Mouse (Mus musculus) embryo, embryonic 11.5 days (tissue): ENCODE results near the gene Rps25.
"Not testable (repeated sequence)": the region's sequence is repeated elsewhere in the genome, so short reads cannot be mapped to it uniquely, and the experiment has no call there.

Experiments used
- DNase-seq: peaks from one replicate; pipeline ENCODE4 v3.0.0-alpha.2; 2012; ENCODE audit warnings: low read depth, low spot score

Gene Rps25

GRCm38 (mm10) chr9:44406906-44407751 is at the start of gene Rps25, which contains the start of gene Trappc4:
TSS of gene Rps25 (plus strand) at chr9:44407139.
TSS of gene Trappc4 (minus strand) at chr9:44407600.
- DNase-seq = peak; percentile 91

- DNase-seq = no peak
Observed at GRCm38 (mm10) chr9:44357207-44357606, 49.7 kb upstream of the Rps25 start.

GRCm38 (mm10) chr9:44361190-44361917 is 45.6 kb upstream of the Rps25 start, which contains the start of gene Vps11:
TSS of gene Vps11 (minus strand) at chr9:44361670.
- peak; percentile 95 for DNase-seq

GRCm38 (mm10) chr9:44361931-44362330 is 45.0 kb upstream of the Rps25 start:
- DNase-seq = not testable (repeated sequence)

- no peak for DNase-seq
Observed at GRCm38 (mm10) chr9:44364480-44364879, 42.5 kb upstream of the Rps25 start.

- no peak for DNase-seq
Observed at GRCm38 (mm10) chr9:44373386-44373785, 33.6 kb upstream of the Rps25 start.

GRCm38 (mm10) chr9:44376141-44376540 is 30.8 kb upstream of the Rps25 start:
- DNase-seq = no peak

GRCm38 (mm10) chr9:44377335-44377734 is 29.6 kb upstream of the Rps25 start:
- DNase-seq = not testable (repeated sequence)

- DNase-seq = no peak
Observed at GRCm38 (mm10) chr9:44378153-44378730, 28.7 kb upstream of the Rps25 start.

- DNase-seq = peak; percentile 96
Observed at GRCm38 (mm10) chr9:44379054-44379834, 27.7 kb upstream of the Rps25 start, which contains the start of gene Hyou1. TSS of gene Hyou1 (plus strand) at chr9:44379490.

GRCm38 (mm10) chr9:44379862-44380261 is 27.1 kb upstream of the Rps25 start:
- DNase-seq = no peak

- no peak for DNase-seq
Observed at GRCm38 (mm10) chr9:44384596-44384995, 22.3 kb upstream of the Rps25 start.

- no peak for DNase-seq
Observed at GRCm38 (mm10) chr9:44387221-44387620, 19.7 kb upstream of the Rps25 start.

- DNase-seq = no peak
Observed at GRCm38 (mm10) chr9:44389273-44389672, 17.7 kb upstream of the Rps25 start.

GRCm38 (mm10) chr9:44391466-44391865 is 15.5 kb upstream of the Rps25 start:
- DNase-seq = peak; percentile 48

- DNase-seq = peak; percentile 84
Observed at GRCm38 (mm10) chr9:44396684-44397411, 10.1 kb upstream of the Rps25 start, which contains the start of gene Slc37a4. TSS of gene Slc37a4 (plus strand) at chr9:44396852.

- DNase-seq = no peak
Observed at GRCm38 (mm10) chr9:44398087-44398486, 8.9 kb upstream of the Rps25 start.

GRCm38 (mm10) chr9:44398551-44398950 is 8.4 kb upstream of the Rps25 start:
- DNase-seq = no peak

- DNase-seq = no peak
Observed at GRCm38 (mm10) chr9:44399114-44399794, 7.7 kb upstream of the Rps25 start.

GRCm38 (mm10) chr9:44399795-44400114 is 7.2 kb upstream of the Rps25 start:
- DNase-seq = no peak
